Mouse (Mus musculus) brain, embryonic 14.5 days (tissue): ENCODE measurements around the gene Maml2.

Experiments
- CTCF ChIP-seq: fragments of 200-500 bp; IDR thresholded peaks from 2 replicates; pipeline ENCODE4 v1.5.1; 2012; ENCODE audit warnings: inconsistent platforms, mild to moderate bottlenecking, moderate library complexity, borderline replicate concordance; ENCODE audit not compliant: insufficient read depth, insufficient read length; ENCODE audit errors: extremely low read depth
- POLR2A ChIP-seq: fragments of 200-500 bp; IDR thresholded peaks from 2 replicates; pipeline ENCODE4 v1.6.1; 2012; ENCODE audit warnings: mild to moderate bottlenecking, inconsistent platforms, borderline replicate concordance; ENCODE audit not compliant: poor library complexity, insufficient read depth, insufficient read length, severe bottlenecking; ENCODE audit errors: extremely low read depth

- TF ChIP-seq CTCF = no peak
- no peak for TF ChIP-seq POLR2A
Measured at GRCm38 (mm10) chr9:13598596-13599333, 301.0 kb downstream of the Maml2 start.
